Mouse (Mus musculus): ENCODE results near the gene Fbxo11.
"Not testable (repeated sequence)": the region's sequence is repeated elsewhere in the genome, so short reads cannot be mapped to it uniquely, and the experiment has no call there.

The Fbxo11 gene

GRCm38 (mm10) chr17:87971696-87972591 lies 93.1 kb downstream of the Fbxo11 start:
- intact Hi-C loops (cut with DNase I): not testable (repeated sequence)

DNA sequence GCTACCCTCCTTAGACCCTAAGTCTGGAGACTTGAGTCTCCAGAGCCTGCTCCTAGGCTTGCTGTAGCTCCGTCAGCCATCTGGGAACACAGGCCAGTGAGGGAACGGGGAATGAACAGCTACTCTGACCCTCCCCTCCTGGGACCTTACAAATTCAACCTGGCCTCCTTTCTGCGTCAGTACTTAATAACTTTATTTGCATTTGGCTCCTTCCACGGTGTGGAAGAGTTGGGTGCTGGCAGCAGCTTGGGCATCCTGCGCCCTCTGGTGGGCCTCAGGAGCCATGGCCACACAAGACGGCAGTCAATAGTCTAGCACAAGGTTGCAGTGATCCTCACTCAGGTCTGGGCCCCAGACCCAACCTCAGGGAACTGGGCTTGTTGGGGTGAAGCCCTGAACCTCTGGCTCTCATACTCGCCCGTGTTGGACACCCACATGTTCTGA lies 96.6 kb downstream of the Fbxo11 start:
- intact Hi-C loops (cut with DNase I): not testable (repeated sequence)

DNA sequence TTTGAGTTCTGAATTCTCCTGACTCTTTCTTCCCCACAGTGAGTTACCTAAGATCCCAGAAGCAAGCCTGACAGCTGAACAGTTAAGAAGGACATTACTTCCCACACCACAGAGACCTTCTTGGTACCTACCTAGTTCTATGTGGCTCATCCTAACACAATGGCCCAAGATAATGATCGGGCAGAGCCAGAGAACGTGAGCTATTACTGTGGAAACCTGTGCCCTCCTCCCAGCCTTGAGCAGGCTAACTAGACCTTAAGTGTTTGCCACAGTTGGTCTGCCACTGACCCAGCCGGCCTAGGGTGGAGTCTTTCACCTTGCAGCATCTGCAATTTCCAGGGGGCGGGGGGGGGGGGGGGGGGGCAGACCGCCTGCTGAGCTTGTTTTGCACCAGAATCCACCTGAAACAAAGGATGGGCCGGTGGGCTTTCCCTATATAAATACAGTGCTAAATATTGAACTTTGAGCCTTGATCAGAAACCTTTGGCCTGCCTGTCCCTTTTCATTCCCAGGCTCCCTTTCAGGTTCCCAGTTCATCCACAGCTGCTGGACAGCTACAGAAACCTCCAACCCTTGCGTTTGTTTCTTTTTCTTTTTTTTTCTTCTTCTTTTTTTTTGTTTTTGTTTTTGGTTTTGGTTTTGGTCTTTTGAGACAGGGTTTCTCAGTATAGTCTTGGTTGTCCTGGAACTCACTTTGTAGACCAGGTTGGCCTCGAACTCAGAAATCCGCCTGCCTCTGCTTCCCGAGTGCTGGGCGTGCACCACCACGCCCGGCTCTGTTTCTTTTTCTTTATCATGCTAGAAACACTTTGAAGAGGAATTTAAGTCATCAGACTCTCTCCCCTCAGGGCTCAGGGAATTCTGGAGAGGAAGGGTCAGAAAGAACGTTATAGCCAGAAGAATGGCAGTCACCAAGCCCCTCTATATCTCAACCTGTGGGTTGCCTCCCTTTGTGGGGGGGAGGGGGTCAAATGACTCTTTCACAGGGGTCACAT lies 101.7 kb downstream of the Fbxo11 start:
- intact Hi-C loops (cut with DNase I): no loop called here

DNA sequence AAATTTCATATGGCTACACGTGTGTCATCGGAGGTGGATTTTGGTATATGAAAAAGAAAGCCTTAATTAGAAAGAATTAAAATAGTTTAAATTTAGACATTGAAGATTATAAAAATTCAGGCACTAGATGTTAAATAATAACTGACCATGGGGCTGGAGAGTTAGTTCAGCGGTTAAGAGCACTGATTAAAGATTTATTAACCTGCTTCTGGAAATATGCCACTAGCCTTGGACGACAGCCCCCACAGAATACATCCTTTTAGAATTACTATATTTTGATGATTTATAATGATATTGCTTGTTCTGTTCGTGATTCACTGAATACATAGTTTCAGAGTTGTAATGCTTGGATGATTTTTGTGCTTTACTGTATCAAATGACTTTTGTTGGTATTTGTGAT lies 105.2 kb downstream of the Fbxo11 start:
- intact Hi-C loops (cut with DNase I): not testable (repeated sequence)

- intact Hi-C loops (cut with DNase I): not testable (repeated sequence)
Observed at GRCm38 (mm10) chr17:87959406-87959805, 105.7 kb downstream of the Fbxo11 start.

GRCm38 (mm10) chr17:87958283-87958682 lies 106.8 kb downstream of the Fbxo11 start:
- intact Hi-C loops (cut with DNase I): no loop called here

DNA sequence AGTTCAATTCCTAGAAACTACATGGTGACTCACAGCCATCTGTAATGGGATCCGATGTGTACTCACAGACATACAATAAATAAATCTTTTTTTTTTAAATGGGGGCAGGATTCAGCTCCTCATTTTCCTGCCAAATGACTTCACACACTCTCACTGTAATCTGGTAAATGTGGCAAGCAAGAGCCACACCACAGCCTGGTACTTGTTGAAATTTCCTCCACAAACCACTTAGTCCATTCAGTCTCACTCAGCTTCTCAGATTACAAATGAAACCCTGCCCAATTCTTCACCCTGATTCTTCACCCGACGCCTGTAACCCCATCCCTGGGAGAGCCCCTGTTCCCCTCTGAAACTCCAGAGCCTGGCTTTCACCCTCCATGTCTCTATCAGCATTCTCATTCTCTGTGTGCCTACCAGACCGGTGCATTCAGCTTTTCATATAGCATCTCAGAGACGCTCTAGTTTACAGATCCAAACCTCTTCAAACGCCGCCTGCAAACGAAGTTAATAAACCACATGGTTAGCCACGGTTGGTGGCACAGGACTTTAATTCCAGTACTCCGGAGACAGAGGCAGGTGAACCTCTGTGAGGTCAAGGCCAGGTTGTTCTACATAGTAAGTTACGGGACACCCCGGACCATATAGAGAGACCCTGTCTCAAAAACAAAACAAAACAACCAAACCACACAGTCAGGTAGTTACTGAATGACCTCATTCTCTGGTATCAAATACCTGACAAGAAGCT lies 107.8 kb downstream of the Fbxo11 start:
- intact Hi-C loops (cut with DNase I): no loop called here

DNA sequence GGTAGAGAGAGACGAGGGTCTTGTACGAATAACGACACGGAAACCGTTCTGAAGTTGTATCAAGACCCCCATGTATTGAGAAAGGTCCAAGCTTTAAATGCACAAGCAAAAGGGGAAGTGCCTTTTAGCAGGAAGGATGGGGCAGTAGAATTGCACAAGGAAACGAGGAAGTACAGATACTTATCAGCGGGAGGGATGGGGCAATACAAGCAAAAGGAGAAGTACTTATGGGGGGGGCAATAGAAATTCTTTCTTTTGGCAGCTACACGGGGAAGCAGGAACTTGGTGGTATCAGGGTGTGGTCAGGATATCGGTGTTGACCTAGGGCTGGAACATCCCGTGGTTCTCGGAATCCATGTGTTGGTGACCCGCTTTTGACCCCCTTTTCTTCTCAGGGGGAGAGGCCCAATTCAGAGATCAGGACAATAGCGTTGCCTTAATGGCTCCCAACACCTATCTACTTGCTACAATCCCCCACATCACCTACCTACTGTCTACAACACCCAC lies 110.4 kb downstream of the Fbxo11 start:
- intact Hi-C loops (cut with DNase I): not testable (repeated sequence)

GRCm38 (mm10) chr17:87948965-87949584 lies 116.0 kb downstream of the Fbxo11 start:
- intact Hi-C loops (cut with DNase I): loop anchor here (1.0 to 2.0 kb wide), 2 partner anchors 66 to 256 kb away; no protein-coding TSS in a partner anchor
